Mouse (Mus musculus) bone marrow macrophage, adult 2 months (primary cell): ENCODE measurements around the gene Hoxd12. TPM values are rescaled to one million over a fixed set of nuclear protein-coding genes. Genes with fewer than 3 reads are reported as not detected.
A peak's percentile ranks its signal among the peaks of the same experiment; 100 is the strongest.

Experiments used
- H3K27ac ChIP-seq: 2 replicates; pipeline ENCODE4 v1.5.1; 2012; ENCODE audit warnings: low read depth, low read length; ENCODE audit not compliant: insufficient read depth
- H3K4me1 ChIP-seq: 2 replicates; pipeline ENCODE4 v1.6.1; 2012; ENCODE audit warnings: low read length; ENCODE audit not compliant: control insufficient read depth, insufficient read depth
- H3K4me3 ChIP-seq: 2 replicates; pipeline ENCODE4 v1.5.1; 2012; ENCODE audit warnings: mild to moderate bottlenecking, low read length, moderate library complexity; ENCODE audit not compliant: insufficient read depth
- CTCF ChIP-seq: IDR thresholded peaks from 2 replicates; pipeline ENCODE4 v1.5.1; 2012; ENCODE audit warnings: low read depth, mild to moderate bottlenecking, low read length, moderate library complexity
- POLR2A ChIP-seq: IDR thresholded peaks from 2 replicates; pipeline ENCODE4 v1.6.1; 2012; ENCODE audit warnings: mild to moderate bottlenecking, low read depth, low read length, borderline replicate concordance
- polyA plus RNA-seq: library from polyadenylated mRNA; stranded (reverse); fragments of >200 nt; gene quantifications from 2 replicates; pipeline ENCODE4 v1.2.4, GENCODE M21; 2012; ENCODE audit not compliant: missing spikeins, insufficient read depth, insufficient read length

The Hoxd12 gene
- polyA plus RNA-seq, 1 experiment = not detected

- no peak for TF ChIP-seq POLR2A
- no peak for TF ChIP-seq CTCF
- Histone ChIP-seq H3K4me1 (no peaks in the 10 kb centered on the region), H3K4me3 (no peak overlapping the region), H3K27ac (no peak overlapping the region)
Observed at GRCm38 (mm10) chr2:74700546-74701112, 25.8 kb downstream of the Hoxd12 start.

- H3K4me3 ChIP-seq = no peak overlapping the region
- H3K4me1 ChIP-seq = no peaks in the 10 kb centered on the region
- TF ChIP-seq CTCF = peak; percentile 92
- no peak for TF ChIP-seq POLR2A
- no peak overlapping the region for H3K27ac ChIP-seq
Observed at GRCm38 (mm10) chr2:74701949-74702819, 27.4 kb downstream of the Hoxd12 start.

DNA sequence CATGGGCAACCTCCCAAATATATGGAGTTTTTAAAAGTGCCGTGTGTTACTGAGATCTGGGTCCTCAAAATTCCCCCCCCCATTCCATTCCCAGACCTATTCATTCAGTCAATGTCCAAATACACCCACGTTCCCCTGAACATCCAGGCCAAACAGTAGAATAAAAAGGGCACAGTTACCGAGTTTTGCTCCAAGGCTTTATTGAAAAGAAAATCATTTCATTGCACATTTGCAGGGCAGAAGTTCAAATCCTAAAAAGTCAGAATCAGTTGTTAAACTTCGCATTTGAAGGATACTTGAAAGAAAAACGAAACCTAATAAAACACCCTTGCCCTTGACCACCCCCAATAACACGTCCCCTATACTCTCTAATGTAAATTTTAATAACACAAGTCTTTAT, 28.0 kb downstream of the Hoxd12 start:
- H3K4me3 ChIP-seq = no peak overlapping the region
- H3K27ac ChIP-seq = no peak overlapping the region
- TF ChIP-seq POLR2A (no peak), CTCF (no peak)
- no peaks in the 10 kb centered on the region for H3K4me1 ChIP-seq

DNA sequence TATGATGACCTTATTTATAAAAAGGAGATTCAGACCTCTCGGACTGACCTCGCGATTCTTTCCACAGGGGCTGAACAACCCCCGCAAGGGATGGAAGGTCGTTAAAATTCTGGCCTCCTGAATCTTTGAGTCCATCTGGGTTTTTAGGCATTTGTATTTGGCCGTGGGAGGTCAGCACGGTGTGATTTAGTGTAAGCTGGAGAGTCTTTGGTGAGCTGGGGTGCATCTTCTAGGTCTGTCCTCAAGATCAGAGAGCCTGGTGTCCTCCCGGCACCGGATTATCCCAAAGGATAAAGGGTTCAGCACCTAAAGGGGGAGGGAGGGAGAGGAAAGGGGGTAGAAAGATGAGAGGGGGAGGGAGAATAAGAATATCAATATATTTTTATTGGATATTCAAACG, 28.5 kb downstream of the Hoxd12 start:
- no peak for TF ChIP-seq POLR2A
- TF ChIP-seq CTCF = no peak
- H3K4me1 ChIP-seq = no peaks in the 10 kb centered on the region
- H3K27ac ChIP-seq = no peak overlapping the region
- no peak overlapping the region for H3K4me3 ChIP-seq

DNA sequence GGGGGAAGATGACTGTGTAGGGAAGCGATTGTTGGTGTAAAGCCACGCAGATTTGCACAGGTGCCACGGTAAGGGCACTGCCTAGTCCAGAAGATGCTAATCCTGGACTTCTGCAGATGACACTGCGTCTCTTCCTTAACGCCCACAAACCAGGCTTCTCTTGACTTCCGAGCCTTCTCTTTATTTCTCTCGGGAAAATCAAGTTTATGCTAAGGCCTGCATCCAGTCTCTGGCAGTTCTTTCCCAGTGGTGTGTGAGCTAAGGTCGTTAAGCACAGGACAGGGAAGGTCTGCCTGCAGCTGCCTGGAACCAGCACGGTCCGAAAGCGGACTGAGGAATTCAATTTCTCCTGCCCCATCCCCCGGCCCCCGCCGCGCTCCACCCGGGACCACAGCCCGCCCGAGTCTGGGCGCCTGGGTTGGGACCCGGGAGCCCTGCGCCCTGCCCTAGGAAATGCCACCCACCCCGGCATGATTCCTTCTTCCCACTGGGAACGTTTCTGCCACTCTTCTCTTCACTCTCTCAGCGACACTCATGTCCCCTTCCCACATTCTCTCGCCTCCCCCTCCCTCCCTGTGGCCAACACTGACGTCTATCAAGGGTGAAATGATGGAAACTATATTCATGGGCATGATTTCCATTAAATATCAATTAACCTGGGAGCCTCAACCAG, 29.0 kb downstream of the Hoxd12 start:
- H3K4me1 ChIP-seq = no peaks in the 10 kb centered on the region
- H3K4me3 ChIP-seq = no peak overlapping the region
- no peak overlapping the region for H3K27ac ChIP-seq
- TF ChIP-seq POLR2A (no peak), CTCF (no peak)

GRCm38 (mm10) chr2:74704393-74704998, 29.7 kb downstream of the Hoxd12 start, which contains the start of gene Hoxd8:
TSS of gene Hoxd8 (plus strand) at chr2:74704615.
- no peak within 1 kb of the TSS for H3K27ac ChIP-seq
- peak within 1 kb of the TSS; percentile 30 for H3K4me3 ChIP-seq
- TF ChIP-seq CTCF (no peak), POLR2A (no peak)
- no peaks in the 10 kb centered on the region for H3K4me1 ChIP-seq

DNA sequence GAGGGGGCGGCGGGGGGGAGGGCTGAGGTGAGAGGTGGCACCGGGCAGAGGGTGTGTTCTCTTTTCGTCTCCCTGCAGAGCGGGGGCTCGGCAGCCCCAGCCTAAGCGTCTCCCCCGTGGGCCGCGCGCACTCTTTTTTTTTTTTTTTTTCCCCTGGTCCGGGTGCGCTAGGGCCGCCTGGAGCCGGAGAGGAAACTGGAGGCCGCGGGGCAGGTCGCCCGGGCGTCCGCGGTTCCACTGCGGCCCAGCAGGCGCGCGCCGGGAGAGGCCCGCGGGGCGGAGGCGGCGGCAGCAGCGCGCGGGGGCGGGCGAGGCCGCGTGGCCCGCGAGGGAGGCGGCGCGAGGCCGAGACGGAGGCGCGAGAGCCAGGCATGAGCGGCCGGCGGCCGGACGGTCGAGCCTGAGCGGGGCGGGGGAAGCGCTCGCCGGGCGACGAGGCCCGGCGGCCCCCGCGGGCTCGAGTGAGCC, 30.2 kb downstream of the Hoxd12 start:
- TF ChIP-seq POLR2A = no peak
- TF ChIP-seq CTCF = no peak
- no peak overlapping the region for H3K27ac ChIP-seq
- no peaks in the 10 kb centered on the region for H3K4me1 ChIP-seq
- peak overlapping the region; percentile 30 for H3K4me3 ChIP-seq

- Histone ChIP-seq H3K4me1 (no peaks in the 10 kb centered on the region), H3K4me3 (peak overlapping the region; percentile 30), H3K27ac (no peak overlapping the region)
- no peak for TF ChIP-seq POLR2A
- TF ChIP-seq CTCF = no peak
Observed at GRCm38 (mm10) chr2:74705467-74706089, 30.8 kb downstream of the Hoxd12 start.

DNA sequence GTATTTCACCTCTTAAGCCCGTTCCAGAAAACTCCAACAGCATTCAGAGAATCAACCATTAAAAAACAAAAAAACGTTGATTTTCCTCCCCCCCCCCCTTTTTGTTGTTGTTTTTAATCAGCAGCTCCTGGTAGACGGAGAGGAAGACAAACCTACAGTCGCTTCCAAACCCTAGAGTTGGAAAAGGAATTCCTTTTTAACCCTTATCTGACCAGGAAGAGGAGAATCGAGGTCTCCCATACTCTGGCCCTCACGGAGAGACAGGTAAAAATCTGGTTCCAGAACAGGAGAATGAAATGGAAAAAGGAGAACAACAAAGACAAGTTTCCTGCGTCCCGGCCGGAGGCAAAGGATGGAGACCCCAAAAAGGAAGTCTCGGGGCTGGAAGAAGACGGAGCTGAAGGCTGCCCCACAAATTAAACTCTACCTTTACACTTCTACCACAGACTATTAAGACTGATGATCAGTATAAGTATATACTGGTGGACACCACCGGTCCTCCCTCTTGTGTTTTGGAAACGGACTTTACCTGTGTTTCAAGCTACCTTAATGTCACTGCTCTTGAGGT, 31.7 kb downstream of the Hoxd12 start:
- TF ChIP-seq CTCF (no peak), POLR2A (no peak)
- no peak overlapping the region for H3K27ac ChIP-seq
- no peaks in the 10 kb centered on the region for H3K4me1 ChIP-seq
- H3K4me3 ChIP-seq = no peak overlapping the region
